Mouse (Mus musculus) cerebral cortex, adult 2 months (tissue): Measurements from ENCODE around the gene Acnat1.

Experiments
- WGBS: fragments of 180-500 bp; shearing (Covaris S2); methylation state at CpG from one replicate; pipeline ENCODE4 v1.1.7; 2018; 5-methylcytosine and 5-hydroxymethylcytosine counted together

The Acnat1 gene

GRCm38 (mm10) chr4:49451848-49452551 is 21.7 kb downstream of the Acnat1 start:
- WGBS, result 85% methylated on average over 1 of the region's 1 CpGs

- 92% methylated on average over 1 of the region's 1 CpGs for WGBS
Observed at GRCm38 (mm10) chr4:49451133-49451847, 22.4 kb downstream of the Acnat1 start.

- 97% methylated on average over 3 of the region's 3 CpGs for whole genome bisulfite sequencing
Observed at GRCm38 (mm10) chr4:49436968-49437367, 36.7 kb downstream of the Acnat1 start.

- 71% methylated on average over 2 of the region's 2 CpGs for WGBS
Observed at GRCm38 (mm10) chr4:49410151-49410550, 63.6 kb downstream of the Acnat1 start.

- 88% methylated on average over 5 of the region's 5 CpGs for WGBS
Observed at GRCm38 (mm10) chr4:49407957-49408356, 65.8 kb downstream of the Acnat1 start, which contains the start of gene Acnat2. TSS of gene Acnat2 (minus strand) at chr4:49408151.
